8 mouse cellular contexts compared by ENCODE assay signal in genomic region chr15:11906571-11907531, GRCm38 (mm10). TPM values are rescaled to one million over a fixed set of nuclear protein-coding genes. Genes with fewer than 3 reads are reported as not detected.
DNase-seq lines count a peak whose midpoint lies in the region; ATAC-seq lines count a peak whose summit lies in the region.

Gene Npr3 (minus strand): TSS chr15:11907287.

- no peaks in the 10 kb centered on the region for H3K36me3 ChIP-seq in limb, embryonic 12.5 days
- no peaks in the 10 kb centered on the region for H3K36me3 ChIP-seq in midbrain, embryonic 14.5 days (ENCODE audit: control insufficient read depth, insufficient read depth, low read length)

- H3K9me3 ChIP-seq in limb, embryonic 12.5 days, result no peaks in the 10 kb centered on the region
- H3K9me3 ChIP-seq in midbrain, embryonic 14.5 days (ENCODE audit: control insufficient read depth, low read length), result no peaks in the 10 kb centered on the region

- under 1% methylated on average over 42 of the region's 42 CpGs for WGBS in limb, embryonic 12.5 days
- WGBS in midbrain, embryonic 14.5 days, result under 1% methylated on average over 42 of the region's 42 CpGs

- H3K4me3 ChIP-seq in limb, embryonic 12.5 days (replicated peaks), result peak within 1 kb of the TSS; percentile 51
- H3K4me3 ChIP-seq in midbrain, embryonic 14.5 days (replicated peaks; ENCODE audit: low read depth, low read length), result peak within 1 kb of the TSS; percentile 55

- peak within 1 kb of the TSS; percentile 42 for H3K9ac ChIP-seq in limb, embryonic 12.5 days (replicated peaks)
- no peak within 1 kb of the TSS for H3K9ac ChIP-seq in midbrain, embryonic 14.5 days (replicated peaks; ENCODE audit: low read length)

- peaks cover 64% of the 10 kb centered on the region for H3K27me3 ChIP-seq in limb, embryonic 12.5 days
- H3K27me3 ChIP-seq in midbrain, embryonic 14.5 days (ENCODE audit: control insufficient read depth, insufficient read depth, low read length), result peaks cover 63% of the 10 kb centered on the region

- ATAC-seq in CD4-positive, CD25-positive, alpha-beta regulatory T cell, adult 4 months, result no peak
- ATAC-seq in limb, embryonic 12.5 days (ENCODE audit: insufficient number of reproducible peaks, insufficient read depth, low FRiP score, low TSS enrichment, low read depth), result no peak; the same call in 1 of the 2 replicates
- no peak for ATAC-seq in midbrain, embryonic 14.5 days (ENCODE audit: low FRiP score, low TSS enrichment)

- H3K4me1 ChIP-seq in limb, embryonic 12.5 days (replicated peaks), result peaks cover 43% of the 10 kb centered on the region
- peaks cover 32% of the 10 kb centered on the region for H3K4me1 ChIP-seq in midbrain, embryonic 14.5 days (ENCODE audit: control insufficient read depth, insufficient read depth, low read length)

- DNase-seq in CD4-positive, CD25-positive, alpha-beta regulatory T cell, adult 2 months (ENCODE audit: low read depth, low spot score), result peak; percentile 28
- DNase-seq in embryo, embryonic 11 days, result peak; percentile 87
- DNase-seq in heart, adult 18-20 months, result peak; percentile 58 to 84
- peak; percentile 26 for DNase-seq in kidney, adult 11 months
- DNase-seq in midbrain, embryonic 14.5 days, result peak; percentile 80
- peak; percentile 70 for DNase-seq in testis, postnatal 10 days (ENCODE audit: low spot score)

- H3K27ac ChIP-seq in limb, embryonic 12.5 days, result no peak within 1 kb of the TSS
- H3K27ac ChIP-seq in midbrain, embryonic 14.5 days (replicated peaks; ENCODE audit: low read depth, low read length), result no peak within 1 kb of the TSS

- peak within 1 kb of the TSS; percentile 93 for H3K4me2 ChIP-seq in limb, embryonic 12.5 days
- H3K4me2 ChIP-seq in midbrain, embryonic 14.5 days (ENCODE audit: low read length), result peak within 1 kb of the TSS; percentile 98

RNA-seq across cellular contexts. Expression of gene Npr3, which starts in this region (rescaled TPM):
- polyA plus RNA-seq in CD4-positive, CD25-positive, alpha-beta regulatory T cell, adult 4 months (2017; shearing (Covaris generic)), result not detected
- total RNA-seq in heart, adult 18-20 months (2021), result 10 to 100 TPM; 25.9 to 35.1 TPM
- polyA plus RNA-seq in limb, embryonic 12.5 days (2016; fragmentation: Nextera tagmentation; extraction: Ambion mirVana), result 2.6 and 2.9 TPM in 2 replicates
- 0.34 and 1.1 TPM in 2 replicates for polyA plus RNA-seq in midbrain, embryonic 14.5 days (2014; fragmentation: Nextera tagmentation; extraction: Ambion mirVana)

Comparison
In these comparisons a context has a peak if more than half of its experiments do, and no peak if none do; other contexts are left out.
1. DNase-seq: peak in every context shown above with its lines; median percentile 87 in embryo, embryonic 11 days; 80 in midbrain, embryonic 14.5 days; 71 in heart, adult 18-20 months; 70 in testis, postnatal 10 days; 28 in CD4-positive, CD25-positive, alpha-beta regulatory T cell, adult 2 months; 26 in kidney, adult 11 months.